Mouse (Mus musculus): ENCODE data around the gene Foxd2. TPM values are rescaled to one million over a fixed set of nuclear protein-coding genes. Genes with fewer than 3 reads are reported as not detected.

Gene Foxd2
- total RNA-seq (2021) = 1 to 10 TPM; 2.3 to 3.0 TPM
- long read RNA-seq, experiment 1, transcript Foxd2-201 (1 exons, 2,592 nt) = major isoform, 8 of 8 reads
- long read RNA-seq, experiment 1, partial matches to known transcripts = 0 of 8 reads
- long read RNA-seq, experiment 1, other reads (novel, unspliced or antisense) = 0 of 8 reads
- long read RNA-seq, experiment 2, transcript Foxd2-201 (1 exons, 2,592 nt) = major isoform, 18 of 18 reads
- long read RNA-seq, experiment 2, partial matches to known transcripts = 0 of 18 reads
- long read RNA-seq, experiment 2, other reads (novel, unspliced or antisense) = 0 of 18 reads

- DNase-seq (ENCODE audit: low spot score in 2 of 2) = peak; percentile 95
These were observed at the start of gene Foxd2 for GRCm38 (mm10) chr4:114908829-114909601. Foxd2 (minus strand) TSS chr4:114908873.

GRCm38 (mm10) chr4:114958231-114958630 lies 49.6 kb upstream of the Foxd2 start:
- DNase-seq (ENCODE audit: low spot score in 2 of 2) = no peak

GRCm38 (mm10) chr4:114957403-114957802 lies 48.7 kb upstream of the Foxd2 start:
- DNase-seq (ENCODE audit: low spot score in 2 of 2) = no peak

- no peak for DNase-seq (ENCODE audit: low spot score in 2 of 2)
These were observed 44.5 kb upstream of the Foxd2 start for GRCm38 (mm10) chr4:114953172-114953571.

GRCm38 (mm10) chr4:114947852-114948481 lies 39.3 kb upstream of the Foxd2 start:
- no peak for DNase-seq (ENCODE audit: low spot score in 2 of 2)

- peak; percentile 83 to 85 for DNase-seq (ENCODE audit: low spot score in 2 of 2)
These were observed 38.7 kb upstream of the Foxd2 start for GRCm38 (mm10) chr4:114947395-114947794.

- no peak for DNase-seq (ENCODE audit: low spot score in 2 of 2)
These were observed 37.7 kb upstream of the Foxd2 start for GRCm38 (mm10) chr4:114946416-114946815.

- DNase-seq (ENCODE audit: low spot score in 2 of 2) = no peak
These were observed 36.3 kb upstream of the Foxd2 start for GRCm38 (mm10) chr4:114945021-114945420.

- DNase-seq (ENCODE audit: low spot score in 2 of 2) = no peak
These were observed 33.9 kb upstream of the Foxd2 start for GRCm38 (mm10) chr4:114942583-114942982.

- DNase-seq (ENCODE audit: low spot score in 2 of 2) = no peak
These were observed 33.4 kb upstream of the Foxd2 start for GRCm38 (mm10) chr4:114942112-114942511.

- no peak for DNase-seq (ENCODE audit: low spot score in 2 of 2)
These were observed 32.6 kb upstream of the Foxd2 start for GRCm38 (mm10) chr4:114941311-114941710.

GRCm38 (mm10) chr4:114938248-114938647 lies 29.6 kb upstream of the Foxd2 start:
- no peak for DNase-seq (ENCODE audit: low spot score in 2 of 2)

GRCm38 (mm10) chr4:114937459-114938047 lies 28.9 kb upstream of the Foxd2 start:
- no peak for DNase-seq (ENCODE audit: low spot score in 2 of 2)

GRCm38 (mm10) chr4:114934188-114934587 lies 25.5 kb upstream of the Foxd2 start:
- DNase-seq (ENCODE audit: low spot score in 2 of 2) = no peak

- no peak for DNase-seq (ENCODE audit: low spot score in 2 of 2)
These were observed 24.1 kb upstream of the Foxd2 start for GRCm38 (mm10) chr4:114932747-114933146.

- no peak for DNase-seq (ENCODE audit: low spot score in 2 of 2)
These were observed 20.5 kb upstream of the Foxd2 start for GRCm38 (mm10) chr4:114929155-114929554.

- no peak for DNase-seq (ENCODE audit: low spot score in 2 of 2)
These were observed 17.2 kb upstream of the Foxd2 start, which contains the start of gene Foxe3 for GRCm38 (mm10) chr4:114925917-114926312. Foxe3 (minus strand) TSS chr4:114926013.

GRCm38 (mm10) chr4:114924971-114925916 lies 16.6 kb upstream of the Foxd2 start:
- DNase-seq (ENCODE audit: low spot score in 2 of 2) = peak; percentile 47 to 52

GRCm38 (mm10) chr4:114917091-114917490 lies 8.4 kb upstream of the Foxd2 start:
- peak; percentile 63 to 71 for DNase-seq (ENCODE audit: low spot score in 2 of 2)

GRCm38 (mm10) chr4:114916056-114916455 lies 7.4 kb upstream of the Foxd2 start:
- no peak for DNase-seq (ENCODE audit: low spot score in 2 of 2)

Data from adrenal gland, adult 18-20 months (tissue).